Mouse (Mus musculus): Measurements from ENCODE around the gene Nostrin. TPM values are rescaled to one million over a fixed set of nuclear protein-coding genes. Genes with fewer than 3 reads are reported as not detected.

Gene Nostrin
- polyA plus RNA-seq, 1 experiment from 2014 or later = 1.2 TPM

DNA sequence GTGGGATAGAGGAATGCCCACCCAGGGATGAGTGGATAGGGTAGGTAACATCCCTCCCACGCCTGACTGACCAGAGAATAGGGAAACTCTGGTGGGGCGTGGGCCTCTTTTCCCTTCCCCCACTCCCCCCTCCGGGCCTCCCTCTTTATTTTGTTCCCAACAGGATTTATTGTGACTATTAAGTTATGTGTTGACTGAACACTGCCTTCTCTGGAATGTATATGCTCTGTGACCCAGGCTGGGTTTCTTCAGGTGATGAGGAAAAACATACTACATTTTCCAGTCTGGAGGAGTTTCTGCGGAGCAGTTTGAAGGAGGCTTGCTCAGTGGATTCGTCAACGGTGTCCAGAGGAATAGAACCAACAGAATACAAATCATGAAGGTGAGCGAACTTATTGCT, 75.2 kb downstream of the Nostrin start, which contains the start of gene G6pc2:
G6pc2 (plus strand) TSS at position 301 of the 400 bp plus-strand sequence.
- no peaks in the 10 kb centered on the region for H3K36me3 ChIP-seq
- H3K4me1 ChIP-seq = peaks cover 5% of the 10 kb centered on the region
- H3K4me2 ChIP-seq (replicated peaks) = no peak within 1 kb of the TSS
- no peaks in the 10 kb centered on the region for H3K27me3 ChIP-seq
- no peak within 1 kb of the TSS for H3K4me3 ChIP-seq
- 87% methylated on average over 7 of the region's 7 CpGs for WGBS
- H3K27ac ChIP-seq (replicated peaks) = no peak within 1 kb of the TSS
- ATAC-seq (replicated peaks) = no peak
- no peaks in the 10 kb centered on the region for H3K9me3 ChIP-seq
- no peak within 1 kb of the TSS for H3K9ac ChIP-seq (replicated peaks)

DNA sequence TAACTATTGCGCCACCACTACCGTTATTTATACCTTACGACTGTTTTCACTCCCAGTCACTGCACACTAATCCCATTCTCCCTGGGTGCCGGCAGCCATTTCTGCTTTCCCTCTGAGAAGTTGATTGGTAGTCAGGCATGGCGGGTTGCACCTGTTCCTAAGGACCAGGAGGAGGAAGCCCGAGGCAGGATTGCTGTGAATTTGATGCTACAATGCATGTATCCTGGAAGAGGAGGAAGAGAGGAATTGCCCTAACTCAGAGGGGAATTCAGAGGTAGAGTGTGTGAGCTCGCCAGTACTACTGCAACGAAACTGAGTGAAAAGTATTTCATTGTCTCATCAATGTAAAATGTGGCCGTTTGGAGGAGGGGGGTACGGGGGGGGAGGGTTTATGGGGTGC, 77.1 kb downstream of the Nostrin start:
- Histone ChIP-seq H3K36me3 (no peaks in the 10 kb centered on the region), H3K4me3 (no peak overlapping the region), H3K27me3 (no peaks in the 10 kb centered on the region), H3K9me3 (no peaks in the 10 kb centered on the region), H3K4me2 (replicated peaks) (no peak overlapping the region), H3K9ac (replicated peaks) (no peak overlapping the region), H3K4me1 (no peaks in the 10 kb centered on the region; the same call in 1 of the 2 replicates), H3K27ac (replicated peaks) (no peak overlapping the region)
- ATAC-seq (replicated peaks) = no peak
- 62% methylated on average over 10 of the region's 10 CpGs for WGBS

DNA sequence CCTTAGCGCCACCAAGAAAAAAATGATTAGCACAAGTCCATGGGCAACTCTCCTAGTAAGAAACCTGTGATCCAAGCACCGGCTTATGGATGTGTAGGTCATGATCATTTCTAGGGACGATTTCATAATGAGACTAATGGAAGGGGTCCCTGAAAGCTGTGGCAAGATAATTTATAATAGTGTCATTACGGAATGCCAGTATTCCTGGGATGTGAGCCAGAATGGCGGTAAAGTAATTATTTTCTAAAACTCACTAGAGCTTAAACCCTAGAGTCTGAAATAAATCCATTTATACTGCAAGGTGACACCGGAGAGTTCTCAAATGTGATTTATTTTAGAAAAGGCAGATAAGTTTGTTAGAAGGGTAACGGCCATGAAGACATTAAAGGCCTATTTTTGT, 79.6 kb downstream of the Nostrin start:
- H3K36me3 ChIP-seq = no peaks in the 10 kb centered on the region
- ATAC-seq (replicated peaks) = no peak
- WGBS = 51% methylated on average over 7 of the region's 7 CpGs

DNA sequence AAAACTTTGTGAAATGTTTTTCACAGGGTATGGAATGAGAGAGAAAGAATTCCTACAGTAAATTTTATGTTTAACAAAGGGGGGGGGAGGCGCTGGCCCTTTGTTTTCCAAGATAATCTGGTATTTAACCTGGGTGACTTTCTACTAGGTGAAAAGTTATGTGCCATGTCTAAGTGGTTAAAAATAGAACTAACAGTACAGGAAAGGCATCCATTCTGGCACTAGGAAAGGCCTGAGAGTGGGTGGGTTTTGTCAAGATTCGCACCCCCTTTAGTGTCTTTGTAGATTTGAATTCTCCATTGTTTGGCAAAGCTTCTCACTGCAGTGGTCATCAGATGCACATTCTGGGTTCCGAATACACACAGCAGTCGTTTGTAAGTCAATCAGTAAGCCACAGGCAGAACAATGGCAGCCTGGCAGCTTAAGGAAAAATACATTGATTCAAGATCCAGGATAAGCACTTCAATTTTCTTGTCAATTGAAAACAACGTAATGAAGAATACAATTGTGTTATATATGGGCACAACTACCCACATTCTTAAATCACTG, 86.3 kb downstream of the Nostrin start:
- Histone ChIP-seq H3K27ac (replicated peaks) (no peak overlapping the region), H3K4me3 (no peak overlapping the region), H3K9ac (replicated peaks) (no peak overlapping the region), H3K9me3 (no peaks in the 10 kb centered on the region), H3K4me2 (replicated peaks) (no peak overlapping the region), H3K4me1 (peaks cover 3% of the 10 kb centered on the region; the same call in 1 of the 2 replicates), H3K27me3 (0 out of 2 replicates have a peak, but pooled peaks cover 6% of the 10 kb centered on the region), H3K36me3 (no peaks in the 10 kb centered on the region)
- WGBS = 28% methylated on average over 5 of the region's 5 CpGs
- no peak for ATAC-seq (replicated peaks)

More for the DNA sequence above, 79.6 kb downstream of the Nostrin start:
- H3K27me3 ChIP-seq = no peaks in the 10 kb centered on the region
- H3K9ac ChIP-seq (replicated peaks) = no peak overlapping the region
- H3K4me2 ChIP-seq (replicated peaks) = no peak overlapping the region
- no peak overlapping the region for H3K27ac ChIP-seq (replicated peaks)
- H3K4me3 ChIP-seq = no peak overlapping the region
- H3K9me3 ChIP-seq = no peaks in the 10 kb centered on the region
- H3K4me1 ChIP-seq = no peaks in the 10 kb centered on the region; the same call in 1 of the 2 replicates

DNA sequence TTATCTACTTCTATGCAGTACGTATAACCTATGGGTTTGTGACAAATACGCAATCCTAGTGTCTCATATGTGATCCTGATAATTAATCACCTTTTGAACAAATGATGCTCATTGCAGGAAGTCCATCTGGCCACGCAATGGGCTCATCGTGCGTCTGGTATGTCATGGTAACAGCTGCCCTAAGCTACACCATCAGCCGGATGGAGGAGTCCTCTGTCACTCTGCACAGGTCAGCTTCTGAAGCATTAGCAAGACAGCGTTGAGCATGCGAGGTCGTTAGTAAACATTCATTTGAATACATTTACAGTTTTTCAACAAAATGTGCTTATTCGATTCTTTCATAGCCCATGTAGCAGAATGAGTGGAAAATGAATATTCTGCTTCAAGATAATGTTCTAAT, 87.2 kb downstream of the Nostrin start:
- ATAC-seq (replicated peaks) = no peak
- WGBS = 47% methylated on average over 10 of the region's 10 CpGs

DNA sequence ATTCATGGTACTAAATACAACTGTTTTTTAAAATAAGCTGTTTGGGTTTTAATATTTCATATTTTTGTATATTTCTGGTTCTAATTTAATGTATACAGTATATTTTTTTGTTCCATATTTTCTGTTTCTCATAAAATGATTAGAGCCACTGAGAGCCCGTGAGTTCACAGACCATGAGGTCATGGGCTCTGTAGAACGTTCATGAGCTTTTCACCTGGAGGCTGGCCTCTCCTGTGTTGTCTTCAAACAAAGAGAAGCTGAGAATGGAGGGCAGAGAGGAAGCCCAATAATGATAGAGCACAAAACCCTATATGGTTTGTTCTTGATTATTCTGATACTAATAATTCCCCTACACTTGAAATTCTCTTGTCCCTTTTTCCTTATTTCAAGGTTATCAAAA, 89.1 kb downstream of the Nostrin start:
- no peak overlapping the region for H3K4me3 ChIP-seq
- H3K4me2 ChIP-seq (replicated peaks) = no peak overlapping the region
- H3K27me3 ChIP-seq = 0 out of 2 replicates have a peak, but pooled peaks cover 6% of the 10 kb centered on the region
- H3K36me3 ChIP-seq = no peaks in the 10 kb centered on the region
- no peak for ATAC-seq (replicated peaks)
- H3K27ac ChIP-seq (replicated peaks) = no peak overlapping the region
- 52% methylated on average over 2 of the region's 2 CpGs for WGBS
- H3K9ac ChIP-seq (replicated peaks) = no peak overlapping the region
- H3K9me3 ChIP-seq = no peaks in the 10 kb centered on the region
- peaks cover 3% of the 10 kb centered on the region; the same call in 1 of the 2 replicates for H3K4me1 ChIP-seq

More for the DNA sequence above, 87.2 kb downstream of the Nostrin start:
- Histone ChIP-seq H3K4me3 (no peak overlapping the region), H3K27me3 (0 out of 2 replicates have a peak, but pooled peaks cover 6% of the 10 kb centered on the region), H3K36me3 (no peaks in the 10 kb centered on the region), H3K9me3 (no peaks in the 10 kb centered on the region), H3K27ac (replicated peaks) (no peak overlapping the region), H3K4me2 (replicated peaks) (no peak overlapping the region), H3K4me1 (peaks cover 3% of the 10 kb centered on the region; the same call in 1 of the 2 replicates), H3K9ac (replicated peaks) (no peak overlapping the region)

DNA sequence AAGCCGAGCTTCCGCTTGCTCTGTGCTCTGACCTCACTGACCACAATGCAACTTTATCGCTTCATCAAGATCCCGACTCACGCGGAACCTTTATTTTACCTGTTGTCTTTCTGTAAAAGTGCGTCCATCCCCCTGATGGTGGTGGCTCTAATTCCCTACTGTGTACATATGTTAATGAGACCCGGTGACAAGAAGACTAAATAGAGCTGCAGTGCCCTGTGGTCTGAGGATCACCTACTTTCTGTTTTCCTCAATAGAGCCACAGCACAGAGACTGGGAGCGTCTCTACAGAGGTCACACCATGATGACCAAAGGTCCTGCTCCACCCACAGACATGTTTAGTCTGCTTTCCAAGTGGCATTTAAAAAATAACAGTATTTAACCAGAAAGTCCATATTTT, 91.3 kb downstream of the Nostrin start:
- Histone ChIP-seq H3K36me3 (no peaks in the 10 kb centered on the region), H3K4me2 (replicated peaks) (no peak overlapping the region), H3K9ac (replicated peaks) (no peak overlapping the region), H3K27ac (replicated peaks) (no peak overlapping the region), H3K4me1 (peaks cover 2% of the 10 kb centered on the region; the same call in 1 of the 2 replicates), H3K27me3 (0 out of 2 replicates have a peak, but pooled peaks cover 6% of the 10 kb centered on the region), H3K4me3 (no peak overlapping the region), H3K9me3 (no peaks in the 10 kb centered on the region)
- ATAC-seq (replicated peaks) = no peak
- 92% methylated on average over 9 of the region's 9 CpGs for WGBS

DNA sequence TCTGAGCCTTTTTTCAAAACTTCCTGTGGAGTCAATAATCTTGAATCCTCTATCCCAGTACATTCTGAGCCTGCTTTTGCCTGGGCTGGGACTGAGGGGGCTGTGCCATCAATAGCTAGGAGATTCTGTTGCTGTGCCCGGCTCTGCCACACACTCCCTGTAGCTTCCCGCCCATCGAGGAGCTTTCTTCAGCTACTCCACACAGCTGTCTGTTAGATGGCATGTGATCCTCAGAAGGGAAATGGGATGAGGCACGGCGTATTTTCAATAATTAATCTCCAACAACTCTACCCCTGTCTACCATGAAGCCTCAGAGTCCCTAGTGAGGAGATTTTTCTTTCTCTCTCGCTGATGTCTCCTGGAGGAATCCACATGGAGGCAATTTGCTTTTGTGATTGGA, 93.0 kb downstream of the Nostrin start:
- WGBS = 74% methylated on average over 6 of the region's 6 CpGs
- Histone ChIP-seq H3K27me3 (0 out of 2 replicates have a peak, but pooled peaks cover 6% of the 10 kb centered on the region), H3K9me3 (no peaks in the 10 kb centered on the region), H3K4me3 (no peak overlapping the region), H3K9ac (replicated peaks) (no peak overlapping the region), H3K4me1 (no peaks in the 10 kb centered on the region), H3K27ac (replicated peaks) (no peak overlapping the region), H3K36me3 (no peaks in the 10 kb centered on the region), H3K4me2 (replicated peaks) (no peak overlapping the region)
- no peak for ATAC-seq (replicated peaks)

DNA sequence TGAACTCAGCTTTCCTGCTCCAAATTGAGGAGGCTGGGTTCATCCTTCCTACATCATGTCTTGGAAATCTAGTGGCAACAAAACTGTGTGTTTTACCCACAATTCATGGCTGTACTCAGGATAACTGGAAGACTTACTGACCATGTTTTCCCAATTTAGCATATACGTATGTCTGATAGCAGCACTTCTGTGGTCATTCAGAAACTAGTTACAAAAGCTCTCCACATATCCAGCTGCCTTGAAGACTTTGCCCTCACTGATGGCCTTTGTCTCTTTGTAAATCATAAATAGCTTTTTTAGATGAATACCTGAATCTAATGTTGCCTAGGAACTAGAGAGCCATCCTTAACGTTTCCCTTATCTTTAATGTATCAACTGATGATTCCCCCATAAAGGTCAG, 94.5 kb downstream of the Nostrin start:
- Histone ChIP-seq H3K4me2 (replicated peaks) (no peak overlapping the region), H3K4me1 (no peaks in the 10 kb centered on the region; the same call in 1 of the 2 replicates), H3K9me3 (no peaks in the 10 kb centered on the region), H3K27ac (replicated peaks) (no peak overlapping the region), H3K27me3 (0 out of 2 replicates have a peak, but pooled peaks cover 6% of the 10 kb centered on the region), H3K9ac (replicated peaks) (no peak overlapping the region), H3K4me3 (no peak overlapping the region), H3K36me3 (no peaks in the 10 kb centered on the region)
- 90% methylated on average over 2 of the region's 2 CpGs for WGBS
- ATAC-seq (replicated peaks) = no peak

DNA sequence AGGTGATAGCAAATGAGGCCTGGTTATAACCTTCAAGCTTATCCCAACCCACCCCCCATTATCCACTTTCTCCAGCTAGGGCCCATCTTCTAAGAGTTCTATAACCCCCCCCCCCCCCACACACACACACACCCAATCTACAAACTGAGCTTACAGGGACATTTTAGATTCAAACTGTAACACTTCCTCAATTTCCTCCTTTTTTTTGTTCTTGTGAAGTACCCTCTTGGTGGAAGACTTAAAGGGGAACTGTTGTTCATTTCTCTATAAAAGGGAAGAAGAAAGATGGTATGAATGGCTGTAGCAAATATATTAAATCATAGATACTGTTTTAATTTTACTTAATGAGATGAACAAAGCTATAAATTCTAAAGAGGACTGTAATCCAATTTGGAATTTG, 96.5 kb downstream of the Nostrin start:
- Histone ChIP-seq H3K36me3 (no peaks in the 10 kb centered on the region), H3K4me1 (peaks cover 3% of the 10 kb centered on the region; the same call in 1 of the 2 replicates), H3K4me2 (replicated peaks) (no peak overlapping the region), H3K4me3 (no peak overlapping the region), H3K27ac (replicated peaks) (no peak overlapping the region), H3K9ac (replicated peaks) (no peak overlapping the region), H3K27me3 (no peaks in the 10 kb centered on the region), H3K9me3 (no peaks in the 10 kb centered on the region)
- no peak for ATAC-seq (replicated peaks)

DNA sequence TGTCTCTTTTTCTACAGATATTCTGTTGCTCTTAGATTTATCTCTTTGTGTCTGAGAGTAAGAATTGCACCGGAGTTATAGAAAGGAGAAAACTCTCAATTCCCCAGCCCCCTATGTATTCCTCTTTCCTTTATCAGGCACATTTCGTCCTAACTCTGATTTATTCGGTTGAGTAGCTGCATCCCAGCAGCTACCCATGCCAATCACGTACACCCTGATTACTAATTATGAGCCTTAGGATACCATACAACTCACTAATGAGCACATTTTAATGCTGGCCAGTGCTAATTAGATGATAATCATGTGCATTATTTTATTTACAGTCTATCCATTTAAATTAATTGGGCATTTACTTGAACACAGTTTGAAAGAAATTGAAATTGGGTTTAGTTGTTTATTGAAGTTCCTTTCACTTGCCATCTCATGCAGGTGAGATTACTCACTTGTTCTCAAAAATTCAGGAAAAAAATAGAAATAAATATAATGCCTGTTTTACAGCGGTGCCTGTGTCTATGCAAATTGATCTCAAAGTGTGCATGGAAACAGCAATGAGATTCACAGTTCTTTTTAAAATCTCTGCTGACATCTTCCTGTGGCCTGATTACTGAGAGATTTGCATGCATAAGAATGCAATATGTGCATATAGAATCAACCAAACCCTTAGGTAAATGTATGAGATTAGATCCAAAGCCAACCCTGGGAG, 99.5 kb downstream of the Nostrin start:
- Histone ChIP-seq H3K27me3 (no peaks in the 10 kb centered on the region), H3K9ac (replicated peaks) (no peak overlapping the region), H3K4me2 (replicated peaks) (no peak overlapping the region), H3K9me3 (no peaks in the 10 kb centered on the region), H3K4me1 (peaks cover 3% of the 10 kb centered on the region; the same call in 1 of the 2 replicates), H3K4me3 (no peak overlapping the region), H3K36me3 (no peaks in the 10 kb centered on the region), H3K27ac (replicated peaks) (0 out of 2 replicates have a peak overlapping the region, but pooled peaks have one; percentile 23)
- peak; percentile 94 for ATAC-seq (replicated peaks)
- 9% methylated on average over 5 of the region's 5 CpGs for WGBS
